Mouse (Mus musculus): ENCODE results near the gene Ralgps1.

DNA sequence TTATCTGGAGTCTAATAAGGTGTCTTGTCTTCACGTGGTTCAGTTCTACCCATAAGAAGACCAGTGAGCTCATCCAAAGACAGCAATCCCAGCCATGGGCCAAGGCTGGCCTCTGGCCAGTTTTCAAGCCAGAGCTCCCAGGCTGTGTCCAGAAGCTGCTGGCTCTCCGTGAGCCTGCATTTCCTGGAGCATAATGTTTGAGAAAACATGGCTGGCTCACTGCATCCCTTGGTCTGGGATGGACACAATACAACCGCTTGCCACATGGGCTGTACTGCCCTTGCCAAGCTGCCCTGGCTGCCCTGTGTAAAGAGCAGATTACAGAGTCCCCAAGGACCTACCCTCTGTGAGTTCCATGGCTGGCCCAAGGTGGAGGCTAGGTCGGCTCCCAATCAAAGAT lies 88.4 kb downstream of the Ralgps1 start:
- TF ChIP-seq CTCF (IDR thresholded peaks at IDR 0.05; ENCODE audit: control insufficient read depth, insufficient read depth, low read length) (no peak), POLR2A (IDR thresholded peaks at IDR 0.05; ENCODE audit: borderline replicate concordance, control insufficient read depth, low read depth, low read length) (no peak)
